Mouse (Mus musculus): ENCODE results near the gene Cyp2c55.

Cyp2c55 gene

GRCm38 (mm10) chr19:39006715-39007114 is at the start of gene Cyp2c55:
Cyp2c55 (plus strand) TSS chr19:39007019.
- no peak for DNase-seq (ENCODE audit: low read depth)

- DNase-seq (ENCODE audit: low read depth), result no peak
Observed at GRCm38 (mm10) chr19:38970741-38971140, 36.1 kb upstream of the Cyp2c55 start.

GRCm38 (mm10) chr19:38972581-38972980 is 34.2 kb upstream of the Cyp2c55 start:
- no peak for DNase-seq (ENCODE audit: low read depth)

GRCm38 (mm10) chr19:38973666-38974065 is 33.2 kb upstream of the Cyp2c55 start:
- peak; percentile 20 for DNase-seq (ENCODE audit: low read depth)

GRCm38 (mm10) chr19:38976269-38976668 is 30.6 kb upstream of the Cyp2c55 start:
- DNase-seq (ENCODE audit: low read depth), result no peak

GRCm38 (mm10) chr19:38981966-38982365 is 24.9 kb upstream of the Cyp2c55 start:
- DNase-seq (ENCODE audit: low read depth), result peak; percentile 43

GRCm38 (mm10) chr19:38998248-38998647 is 8.6 kb upstream of the Cyp2c55 start:
- no peak for DNase-seq (ENCODE audit: low read depth)

GRCm38 (mm10) chr19:38998676-38999075 is 8.1 kb upstream of the Cyp2c55 start:
- no peak for DNase-seq (ENCODE audit: low read depth)

- no peak for DNase-seq (ENCODE audit: low read depth)
Observed at GRCm38 (mm10) chr19:39005132-39005531, 1.7 kb upstream of the Cyp2c55 start.

- no peak for DNase-seq (ENCODE audit: low read depth)
Observed at GRCm38 (mm10) chr19:39057928-39058327, 51.1 kb downstream of the Cyp2c55 start.

GRCm38 (mm10) chr19:39060719-39061118 is 53.9 kb downstream of the Cyp2c55 start, which contains the start of gene Cyp2c65:
Cyp2c65 (plus strand) TSS chr19:39061015.
- DNase-seq (ENCODE audit: low read depth), result no peak

Measured in c-Kit-positive CD71-negative TER-119-negative erythroid progenitor cells, embryonic 14.5 days (primary cell).